Mouse (Mus musculus) mouse embryonic stem cell (cell line): ENCODE measurements at regions not wholly inside any gene's neighbourhood (a gene's known extent, or its start where the extent isn't known, plus 50 kb on each side); places are given as distances from the start of the nearest gene placed in this dataset.

ENCODE experiments used
- in situ Hi-C, 2 experiments: fragments of 300-500 bp; cut with MboI; formaldehyde crosslinking; loops; 1 replicate in 1 of 2; 3 replicates in 1 of 2; pipeline ENCODE4 v1.14.3; 2019 to 2020; ENCODE audit warnings: low sequenced_read_pairs in 2 of 2, low pct_unique_long_range_greater_than_20kb in 1 of 2, mixed read lengths in 1 of 2; ENCODE audit not compliant: unreplicated experiment in 1 of 2

GRCm38 (mm10) chr9:24922051-24922860 is 148.2 kb upstream of the Tbx20 start:
- in situ Hi-C loops = no loop called here

GRCm38 (mm10) chr9:24923514-24923913 is 149.4 kb upstream of the Tbx20 start:
- in situ Hi-C loops = no loop called here

- in situ Hi-C loops = no loop called here
Measured at GRCm38 (mm10) chr9:24937731-24938130, 151.5 kb upstream of the Gm10181 start.

- in situ Hi-C loops = no loop called here
Measured at GRCm38 (mm10) chr9:24942943-24943342, 146.3 kb upstream of the Gm10181 start.

- in situ Hi-C loops = no loop called here
Measured at GRCm38 (mm10) chr9:24943830-24944229, 145.4 kb upstream of the Gm10181 start.

- in situ Hi-C loops = no loop called here
Measured at GRCm38 (mm10) chr9:24952516-24952915, 136.7 kb upstream of the Gm10181 start.

GRCm38 (mm10) chr9:24955641-24956040 is 133.6 kb upstream of the Gm10181 start:
- in situ Hi-C loops = no loop called here

- in situ Hi-C loops = no loop called here
Measured at GRCm38 (mm10) chr9:24956566-24956965, 132.7 kb upstream of the Gm10181 start.

- in situ Hi-C loops = no loop called here
Measured at GRCm38 (mm10) chr9:24963290-24963689, 125.9 kb upstream of the Gm10181 start.

- in situ Hi-C loops = no loop called here
Measured at GRCm38 (mm10) chr9:24967571-24967970, 121.7 kb upstream of the Gm10181 start.

- in situ Hi-C loops = no loop called here
Measured at GRCm38 (mm10) chr9:24974021-24974741, 115.0 kb upstream of the Gm10181 start.

GRCm38 (mm10) chr9:24982796-24983195 is 106.4 kb upstream of the Gm10181 start:
- in situ Hi-C loops = loop anchor here (5.0 to 25.0 kb wide), 2 partner anchors 220 kb away; partner anchors contain the start of gene Tbx20 (in 1 of the 2)

- in situ Hi-C loops = loop anchor here in 1 of 2 experiments (25.0 kb wide), 1 partner anchor 232 kb away; the partner anchor contains the start of gene Tbx20
Measured at GRCm38 (mm10) chr9:24994491-24994890, 94.7 kb upstream of the Gm10181 start.

GRCm38 (mm10) chr9:25021095-25021691 is 68.0 kb upstream of the Gm10181 start:
- in situ Hi-C loops = no loop called here

GRCm38 (mm10) chr9:25022439-25022838 is 66.8 kb upstream of the Gm10181 start:
- in situ Hi-C loops = no loop called here

GRCm38 (mm10) chr9:25024486-25024885 is 64.7 kb upstream of the Gm10181 start:
- in situ Hi-C loops = no loop called here

- in situ Hi-C loops = no loop called here
Measured at GRCm38 (mm10) chr9:25027581-25027980, 61.6 kb upstream of the Gm10181 start.

- in situ Hi-C loops = no loop called here
Measured at GRCm38 (mm10) chr9:25028305-25028704, 60.9 kb upstream of the Gm10181 start.

GRCm38 (mm10) chr9:25031466-25031865 is 57.8 kb upstream of the Gm10181 start:
- in situ Hi-C loops = no loop called here
